Mouse (Mus musculus) MEL (cell line): ENCODE results near the gene Lsamp.

Experiments used
- CTCF ChIP-seq, 3 experiments: IDR thresholded peaks in 2 of 3; conservative IDR thresholded peaks in 1 of 3; 2 replicates each; pipeline ENCODE4 v1.5.1; 2011 to 2012; ENCODE audit warnings: low read length in 3 of 3, low read depth in 2 of 3, mild to moderate bottlenecking in 2 of 3, improper control_type of control experiment in 1 of 3, inconsistent platforms in 1 of 3, mixed read lengths in 1 of 3, moderate library complexity in 1 of 3; ENCODE audit not compliant: control insufficient read depth in 1 of 3, insufficient read depth in 1 of 3, poor library complexity in 1 of 3, severe bottlenecking in 1 of 3
- MAX ChIP-seq: IDR thresholded peaks from 2 replicates; pipeline ENCODE4 v1.6.1; 2011; ENCODE audit warnings: low read length, improper control_type of control experiment
- MAZ ChIP-seq: IDR thresholded peaks from 2 replicates; pipeline ENCODE4 v1.6.1; 2012; ENCODE audit warnings: low read depth, mild to moderate bottlenecking, inconsistent platforms, low read length, improper control_type of control experiment
- POLR2A ChIP-seq, 2 experiments: IDR thresholded peaks; 2 replicates each; pipeline ENCODE4 v1.6.1; 2011 to 2012; ENCODE audit warnings: low read length in 2 of 2, mild to moderate bottlenecking in 2 of 2, control low read depth in 1 of 2, improper control_type of control experiment in 1 of 2, low read depth in 1 of 2, moderate library complexity in 1 of 2; ENCODE audit not compliant: control insufficient read depth in 1 of 2, insufficient read depth in 1 of 2, poor library complexity in 1 of 2
- USF1 ChIP-seq: IDR thresholded peaks from 2 replicates; pipeline ENCODE4 v1.6.1; 2014; ENCODE audit warnings: low read depth, mild to moderate bottlenecking, inconsistent platforms, low read length, improper control_type of control experiment, moderate library complexity

GRCm38 (mm10) chr16:40971382-40971781, 987.2 kb downstream of the Lsamp start:
- TF ChIP-seq CTCF (IDR thresholded peaks at IDR 0.05 in 2 of 3, conservative IDR thresholded peaks at IDR 0.05 in 1 of 3; ENCODE audit: control insufficient read depth in 1 of 3, insufficient read depth in 1 of 3, low read depth in 2 of 3, low read length in 3 of 3, poor library complexity in 1 of 3, severe bottlenecking in 1 of 3) (no peak), USF1 (no peak), POLR2A (IDR thresholded peaks at IDR 0.05; ENCODE audit: control insufficient read depth in 1 of 2, insufficient read depth in 1 of 2, low read depth in 1 of 2, low read length in 2 of 2, poor library complexity in 1 of 2) (no peak), MAX (no peak), MAZ (no peak)
